Mouse (Mus musculus): Measurements from ENCODE around the gene D10Wsu102e.
"Not testable (repeated sequence)": the region's sequence is repeated elsewhere in the genome, so short reads cannot be mapped to it uniquely, and the experiment has no call there.

D10Wsu102e gene

DNA sequence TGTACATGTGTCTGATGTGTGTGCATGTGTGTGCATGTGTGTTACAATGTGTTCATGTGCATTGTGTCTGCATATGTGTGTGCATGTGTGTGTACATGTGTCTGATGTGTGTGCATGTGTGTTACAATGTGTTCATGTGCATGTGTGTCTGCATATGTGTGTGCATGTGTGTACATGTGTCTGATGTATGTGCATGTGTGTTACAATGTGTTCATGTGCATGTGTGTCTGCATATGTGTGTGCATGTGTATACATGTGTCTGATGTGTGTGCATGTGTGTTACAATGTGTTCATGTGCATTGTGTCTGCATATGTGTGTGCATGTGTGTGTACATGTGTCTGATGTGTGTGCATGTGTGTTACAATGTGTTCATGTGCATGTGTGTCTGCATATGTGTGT is 164.2 kb downstream of the D10Wsu102e start:
- not testable (repeated sequence) for H3K36me3 ChIP-seq (ENCODE audit: control insufficient read depth, insufficient read depth, low read length, poor library complexity, severe bottlenecking); DNase-seq (ENCODE audit: low read depth, low spot score); H3K27me3 ChIP-seq (ENCODE audit: control insufficient read depth, insufficient read depth, low read length, poor library complexity, severe bottlenecking)

DNA sequence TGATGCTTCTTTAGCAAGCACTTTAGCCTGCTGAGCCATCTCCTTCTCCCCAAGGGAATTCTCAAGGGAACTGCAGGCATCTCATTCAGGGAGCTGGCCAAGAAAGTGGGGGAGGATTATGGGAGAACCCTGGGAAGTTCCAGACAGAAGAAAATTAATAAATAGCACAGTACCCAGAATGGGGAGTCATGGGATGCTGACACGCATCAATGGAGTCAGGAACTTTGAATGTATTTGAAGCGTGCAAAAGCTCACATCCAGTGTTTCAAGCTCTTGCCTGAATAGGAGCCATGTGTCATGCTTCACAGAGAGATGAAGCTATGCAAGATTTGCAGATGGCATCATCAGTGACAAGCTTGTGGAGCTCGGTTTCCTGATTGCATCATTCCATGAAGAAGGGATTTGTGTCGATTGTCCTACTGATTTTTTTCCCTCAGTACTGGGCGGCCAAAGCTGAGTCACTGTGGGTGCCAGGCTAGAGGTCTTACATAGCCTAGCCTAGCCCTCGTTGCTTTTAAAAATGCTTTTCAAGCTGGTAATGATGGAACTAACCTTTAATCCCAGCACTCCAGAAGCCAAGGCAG is 170.5 kb downstream of the D10Wsu102e start:
- Histone ChIP-seq H3K27me3 (ENCODE audit: control insufficient read depth, insufficient read depth, low read length, poor library complexity, severe bottlenecking) (0 out of 2 replicates have a peak, but pooled peaks cover 2% of the 10 kb centered on the region), H3K36me3 (ENCODE audit: control insufficient read depth, insufficient read depth, low read length, poor library complexity, severe bottlenecking) (no peaks in the 10 kb centered on the region)
- DNase-seq (ENCODE audit: low read depth, low spot score) = no peak

DNA sequence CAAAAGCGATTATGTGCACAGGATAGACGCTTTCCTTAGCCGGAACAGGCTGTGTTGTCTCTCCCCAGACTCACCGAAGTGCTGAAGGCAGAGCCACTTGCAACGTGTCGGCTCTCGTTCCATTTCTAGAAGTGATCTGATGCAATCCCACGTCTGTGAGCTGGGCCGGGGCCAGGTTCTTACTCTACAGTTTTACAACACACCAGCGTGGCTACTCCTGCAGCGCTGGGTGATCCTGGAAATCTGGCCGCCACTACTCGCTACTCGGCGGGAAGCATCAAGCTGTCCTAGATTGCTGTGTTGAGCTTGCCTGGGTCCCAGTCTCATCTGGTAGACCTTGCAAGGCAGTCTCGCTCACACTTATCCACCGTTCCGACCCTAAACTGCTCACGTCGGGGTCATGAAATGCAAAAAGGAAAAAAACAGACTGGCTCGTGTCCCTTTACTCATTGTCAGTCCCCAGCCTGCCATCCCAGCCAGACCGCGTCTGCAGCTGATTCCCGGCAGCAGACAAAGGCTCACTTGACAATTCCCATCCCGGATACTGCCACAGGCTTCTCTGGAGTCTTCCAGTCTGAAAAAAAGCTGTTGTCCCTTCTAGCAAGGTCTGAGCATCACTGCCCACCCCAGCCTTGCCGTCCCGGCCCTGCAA is 173.4 kb downstream of the D10Wsu102e start:
- DNase-seq (ENCODE audit: low read depth, low spot score) = no peak
- H3K36me3 ChIP-seq (ENCODE audit: control insufficient read depth, insufficient read depth, low read length, poor library complexity, severe bottlenecking) = no peaks in the 10 kb centered on the region
- 0 out of 2 replicates have a peak, but pooled peaks cover 2% of the 10 kb centered on the region for H3K27me3 ChIP-seq (ENCODE audit: control insufficient read depth, insufficient read depth, low read length, poor library complexity, severe bottlenecking)

DNA sequence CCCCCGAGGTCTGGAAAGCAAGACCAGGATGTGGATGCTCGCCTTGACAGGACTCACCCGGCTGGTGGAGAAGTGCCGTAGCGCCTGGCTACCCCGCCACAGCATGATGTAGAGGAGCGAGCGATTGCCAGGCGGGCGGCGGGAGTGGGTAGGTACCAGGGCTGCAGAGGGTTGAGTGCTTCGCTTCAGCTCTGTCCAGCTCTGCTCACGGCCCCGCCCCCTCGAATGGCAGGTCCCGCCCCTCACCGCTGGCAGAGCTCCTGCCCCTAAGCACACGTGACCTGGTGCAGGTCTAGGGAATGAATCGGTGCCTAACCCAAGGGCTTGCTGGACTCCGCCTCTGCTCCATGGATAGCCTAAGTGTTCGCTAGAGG is 173.9 kb downstream of the D10Wsu102e start, which contains the start of gene Aldh1l2:
Gene Aldh1l2 (minus strand): TSS at position 231 of the 374 bp plus-strand sequence.
- DNase-seq (ENCODE audit: low read depth, low spot score) = peak; percentile 61
- H3K27me3 ChIP-seq (ENCODE audit: control insufficient read depth, insufficient read depth, low read length, poor library complexity, severe bottlenecking) = 0 out of 2 replicates have a peak, but pooled peaks cover 2% of the 10 kb centered on the region
- H3K36me3 ChIP-seq (ENCODE audit: control insufficient read depth, insufficient read depth, low read length, poor library complexity, severe bottlenecking) = no peaks in the 10 kb centered on the region

DNA sequence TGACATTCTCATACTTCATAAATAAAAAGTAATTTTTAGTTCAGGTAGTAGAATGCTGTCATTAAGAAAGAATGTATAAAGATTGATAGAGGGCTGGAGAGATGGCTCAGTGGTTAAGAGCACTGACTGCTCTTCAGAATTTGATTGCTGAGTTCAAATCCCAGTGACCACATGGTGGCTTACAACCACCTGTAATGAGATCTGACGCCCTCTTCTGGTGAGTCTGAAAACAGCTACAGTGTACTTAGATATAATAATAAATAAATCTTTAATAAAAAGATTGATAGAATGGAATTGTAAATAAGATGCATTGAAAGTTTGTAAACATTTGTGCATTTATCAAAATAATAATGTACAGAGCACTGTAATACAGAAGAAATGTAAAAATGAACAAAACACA is 176.4 kb downstream of the D10Wsu102e start:
- peak; percentile 28 for DNase-seq (ENCODE audit: low read depth, low spot score)
- H3K36me3 ChIP-seq (ENCODE audit: control insufficient read depth, insufficient read depth, low read length, poor library complexity, severe bottlenecking) = no peaks in the 10 kb centered on the region

More for the DNA sequence above, 176.4 kb downstream of the D10Wsu102e start:
- 0 out of 2 replicates have a peak, but pooled peaks cover 2% of the 10 kb centered on the region for H3K27me3 ChIP-seq (ENCODE audit: control insufficient read depth, insufficient read depth, low read length, poor library complexity, severe bottlenecking)
